Mouse (Mus musculus): ENCODE data around the gene Lmo4. TPM values are rescaled to one million over a fixed set of nuclear protein-coding genes. Genes with fewer than 3 reads are reported as not detected.

Lmo4 gene
- total RNA-seq (2017): 36.6 and 47.0 TPM in 2 replicates

GRCm38 (mm10) chr3:144204413-144205311 is at the start of gene Lmo4:
Lmo4 (minus strand) TSS chr3:144205220.
- ATAC-seq (replicated peaks in 1 of 2; ENCODE audit: insufficient read depth in 1 of 2, low FRiP score in 2 of 2, low TSS enrichment in 1 of 2, low read depth in 1 of 2, poor library complexity in 2 of 2, severe bottlenecking in 2 of 2): peak in 1 of 2 experiments; percentile 27; a peak in 1 of 4 replicates

GRCm38 (mm10) chr3:144254281-144254680 is 49.3 kb upstream of the Lmo4 start:
- no peak for ATAC-seq (replicated peaks in 1 of 2; ENCODE audit: insufficient read depth in 1 of 2, low FRiP score in 2 of 2, low TSS enrichment in 1 of 2, low read depth in 1 of 2, poor library complexity in 2 of 2, severe bottlenecking in 2 of 2)

- peak; percentile 29 to 32; a peak in 3 of 4 replicates for ATAC-seq (replicated peaks in 1 of 2; ENCODE audit: insufficient read depth in 1 of 2, low FRiP score in 2 of 2, low TSS enrichment in 1 of 2, low read depth in 1 of 2, poor library complexity in 2 of 2, severe bottlenecking in 2 of 2)
These were observed 48.0 kb upstream of the Lmo4 start for GRCm38 (mm10) chr3:144253018-144253417.

- ATAC-seq (replicated peaks in 1 of 2; ENCODE audit: insufficient read depth in 1 of 2, low FRiP score in 2 of 2, low TSS enrichment in 1 of 2, low read depth in 1 of 2, poor library complexity in 2 of 2, severe bottlenecking in 2 of 2): no peak
These were observed 47.1 kb upstream of the Lmo4 start for GRCm38 (mm10) chr3:144252109-144252508.

- peak in 1 of 2 experiments; percentile 77; a peak in 1 of 4 replicates for ATAC-seq (replicated peaks in 1 of 2; ENCODE audit: insufficient read depth in 1 of 2, low FRiP score in 2 of 2, low TSS enrichment in 1 of 2, low read depth in 1 of 2, poor library complexity in 2 of 2, severe bottlenecking in 2 of 2)
These were observed 37.1 kb upstream of the Lmo4 start for GRCm38 (mm10) chr3:144242025-144242673.

- ATAC-seq (replicated peaks in 1 of 2; ENCODE audit: insufficient read depth in 1 of 2, low FRiP score in 2 of 2, low TSS enrichment in 1 of 2, low read depth in 1 of 2, poor library complexity in 2 of 2, severe bottlenecking in 2 of 2): no peak
These were observed 36.1 kb upstream of the Lmo4 start for GRCm38 (mm10) chr3:144241161-144241560.

- peak; percentile 52 to 61; a peak in 3 of 4 replicates for ATAC-seq (replicated peaks in 1 of 2; ENCODE audit: insufficient read depth in 1 of 2, low FRiP score in 2 of 2, low TSS enrichment in 1 of 2, low read depth in 1 of 2, poor library complexity in 2 of 2, severe bottlenecking in 2 of 2)
These were observed 33.5 kb upstream of the Lmo4 start for GRCm38 (mm10) chr3:144238482-144238881.

- ATAC-seq (replicated peaks in 1 of 2; ENCODE audit: insufficient read depth in 1 of 2, low FRiP score in 2 of 2, low TSS enrichment in 1 of 2, low read depth in 1 of 2, poor library complexity in 2 of 2, severe bottlenecking in 2 of 2): peak; percentile 40 to 70; a peak in 2 of 4 replicates
These were observed 27.5 kb upstream of the Lmo4 start for GRCm38 (mm10) chr3:144232347-144233008.

- ATAC-seq (replicated peaks in 1 of 2; ENCODE audit: insufficient read depth in 1 of 2, low FRiP score in 2 of 2, low TSS enrichment in 1 of 2, low read depth in 1 of 2, poor library complexity in 2 of 2, severe bottlenecking in 2 of 2): peak; percentile 91 to 93
These were observed 26.9 kb upstream of the Lmo4 start for GRCm38 (mm10) chr3:144231931-144232330.

GRCm38 (mm10) chr3:144231419-144231818 is 26.4 kb upstream of the Lmo4 start:
- no peak for ATAC-seq (replicated peaks in 1 of 2; ENCODE audit: insufficient read depth in 1 of 2, low FRiP score in 2 of 2, low TSS enrichment in 1 of 2, low read depth in 1 of 2, poor library complexity in 2 of 2, severe bottlenecking in 2 of 2)

GRCm38 (mm10) chr3:144230016-144230415 is 25.0 kb upstream of the Lmo4 start:
- ATAC-seq (replicated peaks in 1 of 2; ENCODE audit: insufficient read depth in 1 of 2, low FRiP score in 2 of 2, low TSS enrichment in 1 of 2, low read depth in 1 of 2, poor library complexity in 2 of 2, severe bottlenecking in 2 of 2): no peak

GRCm38 (mm10) chr3:144229312-144229711 is 24.3 kb upstream of the Lmo4 start:
- ATAC-seq (replicated peaks in 1 of 2; ENCODE audit: insufficient read depth in 1 of 2, low FRiP score in 2 of 2, low TSS enrichment in 1 of 2, low read depth in 1 of 2, poor library complexity in 2 of 2, severe bottlenecking in 2 of 2): no peak

- no peak for ATAC-seq (replicated peaks in 1 of 2; ENCODE audit: insufficient read depth in 1 of 2, low FRiP score in 2 of 2, low TSS enrichment in 1 of 2, low read depth in 1 of 2, poor library complexity in 2 of 2, severe bottlenecking in 2 of 2)
These were observed 20.6 kb upstream of the Lmo4 start for GRCm38 (mm10) chr3:144225456-144226240.

GRCm38 (mm10) chr3:144224594-144224993 is 19.6 kb upstream of the Lmo4 start:
- no peak for ATAC-seq (replicated peaks in 1 of 2; ENCODE audit: insufficient read depth in 1 of 2, low FRiP score in 2 of 2, low TSS enrichment in 1 of 2, low read depth in 1 of 2, poor library complexity in 2 of 2, severe bottlenecking in 2 of 2)

GRCm38 (mm10) chr3:144223377-144224105 is 18.5 kb upstream of the Lmo4 start:
- ATAC-seq (replicated peaks in 1 of 2; ENCODE audit: insufficient read depth in 1 of 2, low FRiP score in 2 of 2, low TSS enrichment in 1 of 2, low read depth in 1 of 2, poor library complexity in 2 of 2, severe bottlenecking in 2 of 2): no peak

- no peak for ATAC-seq (replicated peaks in 1 of 2; ENCODE audit: insufficient read depth in 1 of 2, low FRiP score in 2 of 2, low TSS enrichment in 1 of 2, low read depth in 1 of 2, poor library complexity in 2 of 2, severe bottlenecking in 2 of 2)
These were observed 17.4 kb upstream of the Lmo4 start for GRCm38 (mm10) chr3:144222381-144222780.

All from hematopoietic stem cell, adult 5-6 weeks (primary cell).